Mouse (Mus musculus): Measurements from ENCODE around the gene Dync1h1. TPM values are rescaled to one million over a fixed set of nuclear protein-coding genes. Genes with fewer than 3 reads are reported as not detected.
A peak's percentile ranks its signal among the peaks of the same experiment; 100 is the strongest.

Gene Dync1h1
- polyA plus RNA-seq, 1 experiment from 2014 or later: 60.5 TPM

GRCm38 (mm10) chr12:110566366-110566765 lies 34.9 kb upstream of the Dync1h1 start:
- no peak for DNase-seq (ENCODE audit: low spot score)
- Histone ChIP-seq H3K9ac (ENCODE audit: low read depth, low read length) (no peak overlapping the region), H3K27me3 (replicated peaks; ENCODE audit: control insufficient read depth, insufficient read depth, low read length) (no peaks in the 10 kb centered on the region), H3K36me3 (ENCODE audit: control insufficient read depth, insufficient read depth, low read length) (peaks cover 86% of the 10 kb centered on the region), H3K9me3 (ENCODE audit: control insufficient read depth, low read length) (no peaks in the 10 kb centered on the region), H3K27ac (replicated peaks; ENCODE audit: low read depth, low read length) (no peak overlapping the region), H3K4me1 (ENCODE audit: control insufficient read depth, insufficient read depth, low read length) (no peaks in the 10 kb centered on the region), H3K4me3 (ENCODE audit: low read depth, low read length) (no peak overlapping the region), H3K4me2 (ENCODE audit: low read depth, low read length) (no peak overlapping the region)
- ATAC-seq (ENCODE audit: low read depth): no peak
- 92% methylated on average over 9 of the region's 9 CpGs for WGBS

- Histone ChIP-seq H3K4me1 (ENCODE audit: control insufficient read depth, insufficient read depth, low read length) (no peaks in the 10 kb centered on the region), H3K9me3 (ENCODE audit: control insufficient read depth, low read length) (no peaks in the 10 kb centered on the region), H3K27me3 (replicated peaks; ENCODE audit: control insufficient read depth, insufficient read depth, low read length) (no peaks in the 10 kb centered on the region), H3K4me2 (ENCODE audit: low read depth, low read length) (no peak overlapping the region), H3K27ac (replicated peaks; ENCODE audit: low read depth, low read length) (no peak overlapping the region), H3K36me3 (ENCODE audit: control insufficient read depth, insufficient read depth, low read length) (peaks cover 87% of the 10 kb centered on the region), H3K9ac (ENCODE audit: low read depth, low read length) (no peak overlapping the region), H3K4me3 (ENCODE audit: low read depth, low read length) (no peak overlapping the region)
- 91% methylated on average over 10 of the region's 10 CpGs for WGBS
- DNase-seq (ENCODE audit: low spot score) (no peak), ATAC-seq (ENCODE audit: low read depth) (no peak)
Observed at GRCm38 (mm10) chr12:110571050-110571449, 30.2 kb upstream of the Dync1h1 start.

- DNase-seq (ENCODE audit: low spot score): no peak
- peaks cover 83% of the 10 kb centered on the region for H3K36me3 ChIP-seq (ENCODE audit: control insufficient read depth, insufficient read depth, low read length)
- no peak overlapping the region for H3K4me2 ChIP-seq (ENCODE audit: low read depth, low read length)
- no peak overlapping the region for H3K27ac ChIP-seq (replicated peaks; ENCODE audit: low read depth, low read length)
- H3K9ac ChIP-seq (ENCODE audit: low read depth, low read length): no peak overlapping the region
- no peaks in the 10 kb centered on the region for H3K9me3 ChIP-seq (ENCODE audit: control insufficient read depth, low read length)
- H3K27me3 ChIP-seq (replicated peaks; ENCODE audit: control insufficient read depth, insufficient read depth, low read length): no peaks in the 10 kb centered on the region
- H3K4me3 ChIP-seq (ENCODE audit: low read depth, low read length): no peak overlapping the region
- ATAC-seq (ENCODE audit: low read depth): no peak
- H3K4me1 ChIP-seq (ENCODE audit: control insufficient read depth, insufficient read depth, low read length): no peaks in the 10 kb centered on the region
- over 99% methylated on average over 4 of the region's 4 CpGs for WGBS
Observed at GRCm38 (mm10) chr12:110572351-110572750, 28.9 kb upstream of the Dync1h1 start.

GRCm38 (mm10) chr12:110573635-110574034 lies 27.6 kb upstream of the Dync1h1 start:
- WGBS: 83% methylated on average over 8 of the region's 8 CpGs
- Histone ChIP-seq H3K36me3 (ENCODE audit: control insufficient read depth, insufficient read depth, low read length) (peaks cover 70% of the 10 kb centered on the region), H3K9ac (ENCODE audit: low read depth, low read length) (no peak overlapping the region)

GRCm38 (mm10) chr12:110575926-110576325 lies 25.3 kb upstream of the Dync1h1 start:
- 74% methylated on average over 4 of the region's 4 CpGs for WGBS
- H3K27me3 ChIP-seq (replicated peaks; ENCODE audit: control insufficient read depth, insufficient read depth, low read length): no peaks in the 10 kb centered on the region
- H3K4me2 ChIP-seq (ENCODE audit: low read depth, low read length): no peak overlapping the region
- no peaks in the 10 kb centered on the region for H3K4me1 ChIP-seq (ENCODE audit: control insufficient read depth, insufficient read depth, low read length)
- no peaks in the 10 kb centered on the region for H3K9me3 ChIP-seq (ENCODE audit: control insufficient read depth, low read length)
- DNase-seq (ENCODE audit: low spot score) (no peak), ATAC-seq (ENCODE audit: low read depth) (no peak)
- H3K27ac ChIP-seq (replicated peaks; ENCODE audit: low read depth, low read length): no peak overlapping the region
- peaks cover 66% of the 10 kb centered on the region; the same call in 1 of the 2 replicates for H3K36me3 ChIP-seq (ENCODE audit: control insufficient read depth, insufficient read depth, low read length)
- no peak overlapping the region for H3K4me3 ChIP-seq (ENCODE audit: low read depth, low read length)
- H3K9ac ChIP-seq (ENCODE audit: low read depth, low read length): no peak overlapping the region

More at GRCm38 (mm10) chr12:110573635-110574034, 27.6 kb upstream of the Dync1h1 start:
- ATAC-seq (ENCODE audit: low read depth) (no peak), DNase-seq (ENCODE audit: low spot score) (no peak)
- H3K9me3 ChIP-seq (ENCODE audit: control insufficient read depth, low read length): no peaks in the 10 kb centered on the region
- no peak overlapping the region for H3K4me3 ChIP-seq (ENCODE audit: low read depth, low read length)
- H3K4me2 ChIP-seq (ENCODE audit: low read depth, low read length): no peak overlapping the region
- no peaks in the 10 kb centered on the region for H3K27me3 ChIP-seq (replicated peaks; ENCODE audit: control insufficient read depth, insufficient read depth, low read length)
- H3K4me1 ChIP-seq (ENCODE audit: control insufficient read depth, insufficient read depth, low read length): no peaks in the 10 kb centered on the region
- no peak overlapping the region for H3K27ac ChIP-seq (replicated peaks; ENCODE audit: low read depth, low read length)

GRCm38 (mm10) chr12:110578333-110578732 lies 22.9 kb upstream of the Dync1h1 start:
- no peak for ATAC-seq (ENCODE audit: low read depth)
- H3K4me2 ChIP-seq (ENCODE audit: low read depth, low read length): no peak overlapping the region
- peaks cover 47% of the 10 kb centered on the region; the same call in 1 of the 2 replicates for H3K36me3 ChIP-seq (ENCODE audit: control insufficient read depth, insufficient read depth, low read length)

GRCm38 (mm10) chr12:110588622-110589021 lies 12.6 kb upstream of the Dync1h1 start:
- Histone ChIP-seq H3K4me1 (ENCODE audit: control insufficient read depth, insufficient read depth, low read length) (0 out of 2 replicates have a peak, but pooled peaks cover 8% of the 10 kb centered on the region), H3K4me2 (ENCODE audit: low read depth, low read length) (no peak overlapping the region), H3K27ac (replicated peaks; ENCODE audit: low read depth, low read length) (no peak overlapping the region), H3K4me3 (ENCODE audit: low read depth, low read length) (no peak overlapping the region), H3K9ac (ENCODE audit: low read depth, low read length) (no peak overlapping the region), H3K36me3 (ENCODE audit: control insufficient read depth, insufficient read depth, low read length) (no peaks in the 10 kb centered on the region), H3K27me3 (replicated peaks; ENCODE audit: control insufficient read depth, insufficient read depth, low read length) (no peaks in the 10 kb centered on the region), H3K9me3 (ENCODE audit: control insufficient read depth, low read length) (no peaks in the 10 kb centered on the region)
- ATAC-seq (ENCODE audit: low read depth): no peak
- WGBS: 80% methylated on average over 6 of the region's 6 CpGs
- DNase-seq (ENCODE audit: low spot score): no peak

More at GRCm38 (mm10) chr12:110578333-110578732, 22.9 kb upstream of the Dync1h1 start:
- no peak for DNase-seq (ENCODE audit: low spot score)
- Histone ChIP-seq H3K4me1 (ENCODE audit: control insufficient read depth, insufficient read depth, low read length) (no peaks in the 10 kb centered on the region), H3K9ac (ENCODE audit: low read depth, low read length) (no peak overlapping the region), H3K4me3 (ENCODE audit: low read depth, low read length) (no peak overlapping the region), H3K9me3 (ENCODE audit: control insufficient read depth, low read length) (no peaks in the 10 kb centered on the region), H3K27me3 (replicated peaks; ENCODE audit: control insufficient read depth, insufficient read depth, low read length) (no peaks in the 10 kb centered on the region), H3K27ac (replicated peaks; ENCODE audit: low read depth, low read length) (no peak overlapping the region)
- 85% methylated on average over 9 of the region's 9 CpGs for WGBS

GRCm38 (mm10) chr12:110590804-110591259 lies 10.4 kb upstream of the Dync1h1 start:
- 3% methylated on average over 15 of the region's 15 CpGs for WGBS
- Histone ChIP-seq H3K27me3 (replicated peaks; ENCODE audit: control insufficient read depth, insufficient read depth, low read length) (no peaks in the 10 kb centered on the region), H3K4me2 (ENCODE audit: low read depth, low read length) (peak overlapping the region; percentile 98), H3K4me1 (ENCODE audit: control insufficient read depth, insufficient read depth, low read length) (0 out of 2 replicates have a peak, but pooled peaks cover 8% of the 10 kb centered on the region), H3K4me3 (ENCODE audit: low read depth, low read length) (peak overlapping the region; percentile 77), H3K9me3 (ENCODE audit: control insufficient read depth, low read length) (no peaks in the 10 kb centered on the region), H3K9ac (ENCODE audit: low read depth, low read length) (peak overlapping the region; percentile 85), H3K36me3 (ENCODE audit: control insufficient read depth, insufficient read depth, low read length) (no peaks in the 10 kb centered on the region), H3K27ac (replicated peaks; ENCODE audit: low read depth, low read length) (peak overlapping the region; percentile 93)
- ATAC-seq (ENCODE audit: low read depth) (peak; percentile 20), DNase-seq (ENCODE audit: low spot score) (no peak)

GRCm38 (mm10) chr12:110591260-110591883 lies 9.9 kb upstream of the Dync1h1 start:
- DNase-seq (ENCODE audit: low spot score) (peak; percentile 100), ATAC-seq (ENCODE audit: low read depth) (peak; percentile 96)
- Histone ChIP-seq H3K9ac (ENCODE audit: low read depth, low read length) (peak overlapping the region; percentile 85), H3K4me1 (ENCODE audit: control insufficient read depth, insufficient read depth, low read length) (0 out of 2 replicates have a peak, but pooled peaks cover 8% of the 10 kb centered on the region), H3K36me3 (ENCODE audit: control insufficient read depth, insufficient read depth, low read length) (no peaks in the 10 kb centered on the region), H3K4me2 (ENCODE audit: low read depth, low read length) (peak overlapping the region; percentile 98), H3K9me3 (ENCODE audit: control insufficient read depth, low read length) (no peaks in the 10 kb centered on the region), H3K27me3 (replicated peaks; ENCODE audit: control insufficient read depth, insufficient read depth, low read length) (no peaks in the 10 kb centered on the region), H3K27ac (replicated peaks; ENCODE audit: low read depth, low read length) (peak overlapping the region; percentile 93), H3K4me3 (ENCODE audit: low read depth, low read length) (peak overlapping the region; percentile 77)
- under 1% methylated on average over 54 of the region's 56 CpGs for WGBS

All from embryonic facial prominence, embryonic 14.5 days (tissue).